Mouse (Mus musculus) ES-Bruce4 (cell line): Measurements from ENCODE around the gene Obp2b.

Experiments
- CTCF ChIP-seq: IDR thresholded peaks from one replicate; pipeline ENCODE4 v1.8.1; 2011; ENCODE audit warnings: low read depth, low read length
- POLR2A ChIP-seq: IDR thresholded peaks from one replicate; pipeline ENCODE4 v1.8.1; 2011; ENCODE audit warnings: low read length; ENCODE audit not compliant: insufficient read depth

GRCm38 (mm10) chr2:25775991-25776390, 39.2 kb downstream of the Obp2b start:
- TF ChIP-seq CTCF, result no peak
- TF ChIP-seq POLR2A, result no peak
